Mouse (Mus musculus): Measurements from ENCODE around the gene Myo1f. TPM values are rescaled to one million over a fixed set of nuclear protein-coding genes. Genes with fewer than 3 reads are reported as not detected.
"Not testable (repeated sequence)": the region's sequence is repeated elsewhere in the genome, so short reads cannot be mapped to it uniquely, and the experiment has no call there.

Gene Myo1f
- total RNA-seq, 2 experiments from 2014 or later: 1.8 to 2.5 TPM

- intact Hi-C loops (cut with DNase I): no loop called here
- no peak for DNase-seq (ENCODE audit: low spot score in 2 of 2)
Measured at GRCm38 (mm10) chr17:33564599-33564998, 9.1 kb downstream of the Myo1f start.

- DNase-seq (ENCODE audit: low spot score in 2 of 2): no peak
- intact Hi-C loops (cut with DNase I): no loop called here
Measured at GRCm38 (mm10) chr17:33566182-33566581, 10.7 kb downstream of the Myo1f start.

DNA sequence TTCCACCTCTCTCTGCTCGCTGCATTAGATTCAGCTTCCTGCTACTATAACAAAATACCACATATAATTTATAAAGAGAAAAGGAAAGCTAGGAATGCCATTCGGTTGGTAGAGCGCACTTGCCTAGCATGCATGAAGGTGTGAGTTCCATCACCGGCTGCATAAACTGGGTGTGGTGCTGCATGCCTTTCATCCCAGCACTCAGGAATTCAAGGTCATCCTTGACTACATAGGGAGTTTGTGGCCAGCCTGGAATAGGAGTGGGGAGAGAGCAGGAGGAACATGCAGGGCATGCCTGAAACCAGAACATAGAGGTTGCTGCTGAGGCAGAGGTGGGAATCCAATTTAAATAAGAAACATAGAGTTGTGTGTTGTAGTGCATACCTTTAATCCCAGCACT is 28.6 kb downstream of the Myo1f start:
- no peak for DNase-seq (ENCODE audit: low spot score in 2 of 2)
- intact Hi-C loops (cut with DNase I): no loop called here

DNA sequence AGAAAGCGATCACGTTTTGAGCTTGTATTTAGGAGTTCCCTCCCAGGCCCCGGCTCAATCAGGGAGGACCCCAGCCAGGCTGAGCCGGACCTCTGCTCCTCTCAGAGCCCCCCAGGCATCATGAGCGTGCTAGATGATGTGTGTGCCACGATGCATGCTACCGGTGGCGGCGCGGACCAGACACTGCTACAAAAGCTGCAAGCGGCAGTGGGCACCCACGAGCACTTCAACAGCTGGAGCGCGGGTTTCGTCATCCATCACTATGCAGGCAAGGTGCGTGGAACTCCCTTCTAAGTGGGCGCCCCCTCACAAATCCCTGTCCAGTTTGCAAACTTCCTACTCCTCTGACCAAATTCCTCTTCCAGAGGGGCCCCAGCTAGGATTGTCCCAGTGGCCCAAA is 30.5 kb downstream of the Myo1f start:
- intact Hi-C loops (cut with DNase I): no loop called here
- DNase-seq (ENCODE audit: low spot score in 2 of 2): no peak

DNA sequence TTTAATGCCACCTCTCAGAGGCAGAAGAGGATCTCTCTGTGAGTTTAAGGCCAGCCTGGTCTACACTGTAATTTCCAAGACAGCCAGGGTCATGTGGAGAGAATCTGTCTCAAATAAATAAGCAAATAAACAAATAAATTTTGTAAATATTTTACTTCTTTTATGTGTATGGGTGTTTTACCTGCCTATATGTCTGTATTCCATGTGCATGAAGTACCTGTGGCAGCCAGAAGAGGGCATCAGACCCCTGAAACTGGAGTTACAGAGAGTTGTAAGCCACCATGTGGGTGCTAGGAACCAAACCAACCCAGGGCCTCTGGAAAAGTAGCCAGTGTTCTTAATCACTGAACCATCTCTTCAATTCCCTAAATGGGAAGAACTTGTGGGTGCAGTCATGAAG is 41.8 kb downstream of the Myo1f start:
- no peak for DNase-seq (ENCODE audit: low spot score in 2 of 2)
- intact Hi-C loops (cut with DNase I): no loop called here

GRCm38 (mm10) chr17:33598506-33598905 is 43.0 kb downstream of the Myo1f start:
- no peak for DNase-seq (ENCODE audit: low spot score in 2 of 2)
- intact Hi-C loops (cut with DNase I): no loop called here

GRCm38 (mm10) chr17:33599836-33600475 is 44.4 kb downstream of the Myo1f start:
- intact Hi-C loops (cut with DNase I): no loop called here
- no peak for DNase-seq (ENCODE audit: low spot score in 2 of 2)

- DNase-seq (ENCODE audit: low spot score in 2 of 2): no peak
- intact Hi-C loops (cut with DNase I): no loop called here
Measured at GRCm38 (mm10) chr17:33600831-33601230, 45.3 kb downstream of the Myo1f start.

- intact Hi-C loops (cut with DNase I): no loop called here
- DNase-seq (ENCODE audit: low spot score in 2 of 2): no peak
Measured at GRCm38 (mm10) chr17:33601947-33602346, 46.4 kb downstream of the Myo1f start.

- DNase-seq (ENCODE audit: low spot score in 2 of 2): no peak
- intact Hi-C loops (cut with DNase I): no loop called here
Measured at GRCm38 (mm10) chr17:33607273-33607672, 51.8 kb downstream of the Myo1f start.

DNA sequence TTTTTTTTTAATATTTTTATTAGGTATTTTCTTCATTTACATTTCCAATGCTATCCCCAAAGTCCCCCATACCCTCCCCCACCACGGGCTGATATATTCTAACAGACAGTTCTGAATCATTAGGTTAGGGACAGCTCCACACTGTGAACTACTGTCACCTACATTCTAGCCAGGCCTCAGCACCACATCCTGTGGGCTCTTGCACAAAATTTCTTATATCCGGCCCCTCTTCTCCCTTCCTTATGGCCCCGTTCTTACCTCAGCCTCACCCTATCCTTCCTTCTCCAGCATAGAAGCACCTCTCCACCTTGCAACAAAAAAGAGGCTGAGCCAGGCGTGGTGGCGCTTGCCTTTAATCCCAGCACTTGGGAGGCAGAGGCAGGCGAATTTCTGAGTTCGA is 55.0 kb downstream of the Myo1f start:
- DNase-seq (ENCODE audit: low spot score in 2 of 2): no peak
- intact Hi-C loops (cut with DNase I): no loop called here

GRCm38 (mm10) chr17:33613726-33614125 is 58.2 kb downstream of the Myo1f start:
- intact Hi-C loops (cut with DNase I); DNase-seq (ENCODE audit: low spot score in 2 of 2): not testable (repeated sequence)

GRCm38 (mm10) chr17:33627281-33627680 is 71.8 kb downstream of the Myo1f start:
- DNase-seq (ENCODE audit: low spot score in 2 of 2): no peak
- intact Hi-C loops (cut with DNase I): no loop called here

- intact Hi-C loops (cut with DNase I): no loop called here
- DNase-seq (ENCODE audit: low spot score in 2 of 2): peak; percentile 89 to 90
Measured at GRCm38 (mm10) chr17:33628621-33629486, 73.3 kb downstream of the Myo1f start, which contains the start of gene Zfp414. Zfp414 (plus strand) TSS chr17:33629090.

DNA sequence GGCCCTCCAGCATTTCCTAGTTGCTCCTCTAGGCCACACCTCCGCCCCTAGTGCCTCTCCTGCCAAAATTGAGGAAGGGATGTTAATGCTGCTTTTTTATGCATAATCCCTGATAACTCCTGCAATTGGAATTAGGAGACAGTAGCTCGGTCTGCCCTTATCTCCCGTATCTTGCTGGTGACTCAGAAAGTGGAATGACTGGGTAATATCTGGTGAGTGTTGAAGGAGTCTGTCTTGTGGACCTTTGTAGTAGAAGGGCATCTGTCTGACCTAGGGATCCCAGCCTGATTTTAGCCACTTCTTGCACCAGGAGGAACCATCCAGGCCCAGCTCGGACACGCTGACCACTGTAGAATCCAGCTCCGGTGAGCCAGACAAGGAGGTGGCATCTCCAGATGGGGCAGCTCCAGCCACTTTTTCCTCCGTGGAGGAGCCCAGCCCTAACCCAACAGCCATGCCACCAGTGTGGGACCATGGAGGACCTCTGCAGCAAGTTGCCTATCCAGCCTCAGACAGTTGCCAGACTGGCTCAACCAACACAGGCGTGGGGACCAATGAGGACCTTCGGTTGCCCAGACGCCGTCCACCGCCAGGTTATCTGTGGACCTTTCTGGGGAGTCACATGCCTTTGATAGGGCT is 74.1 kb downstream of the Myo1f start:
- no peak for DNase-seq (ENCODE audit: low spot score in 2 of 2)
- intact Hi-C loops (cut with DNase I): no loop called here

DNA sequence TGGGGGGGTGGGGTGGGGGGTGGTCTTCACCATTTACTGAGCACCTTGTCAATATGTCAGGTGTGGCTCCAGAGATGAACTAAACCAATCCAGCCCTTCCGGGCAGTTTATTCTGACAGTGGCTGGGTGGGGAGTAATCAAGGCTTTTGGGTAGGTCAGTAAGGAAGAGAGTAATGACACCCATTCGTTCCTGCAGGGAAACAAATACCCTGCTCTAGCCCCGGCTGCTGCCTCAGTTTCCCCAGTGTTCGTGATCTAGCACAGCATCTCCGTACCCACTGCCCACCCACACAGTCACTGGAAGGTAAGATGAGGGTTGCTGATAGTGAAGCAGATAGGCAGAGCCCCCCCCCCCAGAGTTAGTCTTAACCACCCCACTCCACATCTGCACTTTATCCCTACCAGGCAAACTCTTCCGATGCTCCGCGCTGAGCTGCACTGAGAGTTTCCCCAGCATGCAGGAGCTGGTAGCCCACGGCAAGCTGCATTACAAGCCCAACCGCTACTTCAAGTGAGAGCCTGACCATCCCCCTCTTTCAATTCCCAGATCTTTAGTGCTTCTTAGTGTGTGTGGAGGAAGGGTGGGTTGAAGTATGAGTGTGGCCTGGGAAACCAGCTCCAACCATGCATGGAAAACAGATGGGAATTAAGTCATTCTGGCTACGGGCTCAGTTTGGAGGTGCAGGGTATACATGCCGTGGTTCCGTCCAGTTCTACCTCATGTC is 74.8 kb downstream of the Myo1f start:
- DNase-seq (ENCODE audit: low spot score in 2 of 2): no peak
- intact Hi-C loops (cut with DNase I): no loop called here

DNA sequence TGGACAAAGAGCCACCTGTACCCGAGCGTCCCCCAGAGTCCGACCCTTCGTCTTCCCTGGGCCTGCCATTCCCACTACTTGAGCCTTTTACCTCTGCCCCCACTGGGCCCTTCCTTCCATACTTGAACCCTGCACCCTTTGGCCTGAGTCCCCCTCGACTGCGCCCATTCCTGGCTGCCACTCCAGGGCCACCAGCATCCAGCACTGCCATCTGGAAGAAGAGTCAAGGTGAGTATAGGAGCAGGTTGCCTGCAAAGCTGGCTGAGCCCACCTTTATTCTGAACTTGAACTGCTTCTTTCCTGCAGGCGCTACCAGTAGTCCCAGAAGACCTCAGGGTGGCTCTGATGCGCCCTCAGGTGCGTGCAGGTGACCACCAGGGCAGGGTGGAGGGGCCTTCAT is 75.7 kb downstream of the Myo1f start:
- intact Hi-C loops (cut with DNase I): no loop called here

DNA sequence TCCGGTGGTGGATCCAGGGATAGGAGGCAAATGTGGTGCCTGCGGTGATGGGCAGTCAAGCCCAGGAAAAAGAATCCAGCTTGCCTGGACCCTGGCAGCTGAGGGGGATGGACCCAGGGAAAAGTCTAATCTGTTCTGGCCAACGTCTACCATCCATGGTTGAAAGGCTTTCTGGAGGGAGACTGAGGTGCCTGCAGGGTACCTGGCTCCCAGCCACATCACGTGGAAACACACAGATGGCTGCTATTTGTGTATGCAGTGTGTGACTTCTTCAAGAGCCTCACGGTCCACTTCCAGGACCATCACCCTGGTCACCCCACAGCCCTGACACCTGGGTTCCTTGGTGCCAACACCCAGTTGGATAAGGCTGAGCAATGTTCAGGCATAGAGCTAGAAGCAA is 76.3 kb downstream of the Myo1f start:
- intact Hi-C loops (cut with DNase I): no loop called here

More for the DNA sequence above, 75.7 kb downstream of the Myo1f start:
- DNase-seq (ENCODE audit: low spot score in 2 of 2): no peak

GRCm38 (mm10) chr17:33637038-33637437 is 81.5 kb downstream of the Myo1f start:
- intact Hi-C loops (cut with DNase I): no loop called here
- peak in 1 of 2 experiments; percentile 24 for DNase-seq (ENCODE audit: low spot score in 2 of 2)

More for the DNA sequence above, 76.3 kb downstream of the Myo1f start:
- no peak for DNase-seq (ENCODE audit: low spot score in 2 of 2)
